Mouse (Mus musculus) adrenal gland, adult 18-20 months (tissue): ENCODE measurements around the gene Ruvbl2. TPM values are rescaled to one million over a fixed set of nuclear protein-coding genes. Genes with fewer than 3 reads are reported as not detected.
"Not testable (repeated sequence)": the region's sequence is repeated elsewhere in the genome, so short reads cannot be mapped to it uniquely, and the experiment has no call there.

Experiments
- DNase-seq, 2 experiments: peaks; one replicate each; pipeline ENCODE4 v3.0.0; 2021 to 2022; ENCODE audit warnings: low spot score in 2 of 2
- long read RNA-seq, 2 experiments: library from polyadenylated mRNA; stranded (forward); transcript quantifications; one replicate each; pipeline ENCODE4 v2.0.0; 2021
- total RNA-seq, 2 experiments: library from RNA; stranded (reverse); gene quantifications; 1 replicate in 1 of 2; 2 replicates in 1 of 2; pipeline ENCODE4 v1.2.3; 2021

The Ruvbl2 gene
- total RNA-seq: 10 to 100 TPM; 41.9 to 43.3 TPM
- long read RNA-seq, experiment 1, transcript Ruvbl2-201 (15 exons, 1,834 nt): major isoform, 26 of 39 reads
- long read RNA-seq, experiment 1, partial matches to known transcripts: 5 of 39 reads
- long read RNA-seq, experiment 1, other reads (novel, unspliced or antisense): 8 of 39 reads
- long read RNA-seq, experiment 2, transcript Ruvbl2-201 (15 exons, 1,834 nt): major isoform, 72 of 90 reads
- long read RNA-seq, experiment 2, partial matches to known transcripts: 4 of 90 reads
- long read RNA-seq, experiment 2, other reads (novel, unspliced or antisense): 14 of 90 reads

DNA sequence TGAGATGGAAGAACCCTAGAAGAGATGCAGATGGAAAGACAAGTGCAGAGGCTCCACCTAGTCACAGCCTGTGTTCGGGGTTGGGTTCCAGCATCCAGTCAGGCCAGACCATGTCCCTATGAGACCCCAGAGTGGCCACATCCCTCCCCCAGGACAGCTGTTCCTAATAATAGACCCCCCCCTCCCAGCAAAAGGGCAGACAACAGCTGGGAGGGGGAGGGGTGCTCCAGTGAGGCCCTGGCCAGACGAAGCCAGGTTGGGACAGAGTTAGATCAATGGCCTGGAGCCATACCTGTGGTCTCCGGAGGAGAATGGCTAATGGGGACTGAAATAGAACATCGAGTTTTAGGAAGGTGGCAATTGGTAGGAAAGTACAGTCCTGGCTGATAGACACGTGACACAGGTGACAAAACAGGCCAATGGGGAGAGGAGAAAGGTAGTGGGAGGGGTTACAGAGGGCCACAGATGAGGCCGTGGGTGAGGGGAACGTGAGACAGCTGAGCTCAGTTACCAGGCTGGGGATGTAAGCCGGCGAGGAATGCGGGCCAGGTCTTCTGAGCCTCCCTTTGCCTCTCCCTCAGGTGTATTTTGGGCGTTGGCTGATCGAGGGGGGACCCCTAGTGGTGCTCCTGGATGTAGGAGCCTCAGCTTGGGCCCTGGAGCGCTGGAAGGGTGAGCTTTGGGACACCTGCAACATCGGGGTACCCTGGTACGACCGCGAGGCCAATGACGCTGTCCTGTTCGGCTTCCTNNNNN is at the start of gene Ruvbl2:
Gene Ruvbl2, minus strand, starts transcription at position 576 of the 756 bp plus-strand sequence.
- DNase-seq: no peak

GRCm38 (mm10) chr7:45486761-45487415 is 49.0 kb upstream of the Ruvbl2 start, which contains the start of gene Gm45808:
Gene Gm45808, minus strand, starts transcription at chr7:45486811.
- DNase-seq: no peak

- DNase-seq: no peak
Measured at GRCm38 (mm10) chr7:45486158-45486557, 48.3 kb upstream of the Ruvbl2 start.

DNA sequence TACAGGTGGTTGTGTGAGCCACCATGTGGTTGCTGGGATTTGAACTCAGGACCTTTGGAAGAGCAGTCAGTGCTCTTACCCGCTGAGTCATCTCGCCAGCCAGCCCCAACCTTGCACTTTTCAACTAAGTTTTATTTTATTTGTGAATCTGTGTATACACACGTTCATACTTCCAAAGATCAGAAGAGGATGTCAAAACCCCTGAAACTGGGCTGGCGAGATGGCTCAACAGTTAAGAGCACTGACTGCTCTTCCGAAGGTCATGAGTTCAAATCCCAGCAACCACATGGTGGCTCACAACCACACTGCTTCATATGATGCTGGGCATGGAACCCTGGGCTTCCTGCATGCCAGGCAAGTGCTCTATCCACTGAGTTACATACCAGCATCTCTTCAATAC is 47.1 kb upstream of the Ruvbl2 start:
- not testable (repeated sequence) for DNase-seq

DNA sequence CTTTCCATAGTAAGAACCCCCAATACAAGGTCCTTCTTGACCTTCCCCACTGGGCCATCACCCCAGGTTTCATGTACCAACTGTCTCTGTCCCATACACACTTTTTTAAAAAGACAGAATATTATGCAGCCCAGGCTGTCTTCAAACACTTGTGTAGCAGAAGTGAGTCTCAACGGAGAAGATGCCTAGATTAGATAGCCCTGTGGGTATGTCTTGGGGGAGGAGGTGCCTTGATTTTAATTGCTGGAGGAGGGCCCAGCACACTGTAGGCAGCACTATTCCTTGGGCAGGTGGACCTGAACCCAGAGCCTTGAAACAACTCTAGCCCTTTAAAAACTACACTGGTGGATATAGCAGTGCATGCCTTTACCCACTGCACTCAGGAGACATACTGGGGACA is 44.3 kb upstream of the Ruvbl2 start:
- DNase-seq: no peak

DNA sequence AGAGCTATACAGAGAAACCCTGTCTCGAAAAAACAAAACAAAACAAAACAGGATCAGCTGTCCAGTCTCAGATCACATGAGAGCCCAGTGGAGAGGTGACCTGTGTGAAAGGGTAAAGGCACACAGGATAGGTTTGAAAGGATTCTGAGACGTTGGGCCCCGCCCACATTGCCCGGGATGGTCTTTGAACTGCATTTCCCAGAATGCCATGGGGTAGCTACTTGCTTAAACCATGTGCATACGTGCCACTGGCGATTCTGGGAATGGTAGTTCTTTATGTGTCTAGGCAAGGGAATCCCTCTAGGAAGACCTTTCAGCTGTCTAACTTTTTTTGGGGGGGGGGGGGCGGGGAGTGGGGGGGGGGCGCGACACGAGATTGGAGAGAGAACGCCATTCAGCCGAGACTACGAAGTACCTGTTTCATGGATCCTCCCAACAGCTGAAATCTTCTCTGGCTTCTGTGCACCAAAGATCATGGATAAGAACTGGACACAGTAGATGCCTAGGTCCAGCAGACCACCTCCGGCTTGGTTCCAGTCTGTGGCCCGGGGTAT is 43.6 kb upstream of the Ruvbl2 start, which contains the start of gene Tulp2:
Gene Tulp2, plus strand, starts transcription at position 504 of the 554 bp plus-strand sequence.
- no peak for DNase-seq

DNA sequence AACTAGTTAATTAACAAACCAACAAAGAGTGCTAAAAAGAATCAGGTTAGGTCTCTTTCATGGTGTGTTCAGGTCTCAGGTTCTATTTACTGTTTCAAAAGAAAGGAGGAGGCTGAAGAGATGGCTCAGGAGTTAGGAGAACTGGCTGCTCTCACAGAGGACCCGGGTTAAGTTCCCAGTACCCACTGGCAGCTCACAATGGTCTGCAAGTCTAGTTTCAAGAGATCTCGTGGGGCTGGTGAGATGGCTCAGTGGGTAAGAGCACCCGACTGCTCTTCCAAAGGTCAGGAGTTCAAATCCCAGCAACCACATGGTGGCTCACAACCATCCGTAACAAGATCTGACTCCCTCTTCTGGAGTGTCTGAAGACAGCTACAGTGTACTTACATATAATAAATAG is 42.4 kb upstream of the Ruvbl2 start:
- not testable (repeated sequence) for DNase-seq

DNA sequence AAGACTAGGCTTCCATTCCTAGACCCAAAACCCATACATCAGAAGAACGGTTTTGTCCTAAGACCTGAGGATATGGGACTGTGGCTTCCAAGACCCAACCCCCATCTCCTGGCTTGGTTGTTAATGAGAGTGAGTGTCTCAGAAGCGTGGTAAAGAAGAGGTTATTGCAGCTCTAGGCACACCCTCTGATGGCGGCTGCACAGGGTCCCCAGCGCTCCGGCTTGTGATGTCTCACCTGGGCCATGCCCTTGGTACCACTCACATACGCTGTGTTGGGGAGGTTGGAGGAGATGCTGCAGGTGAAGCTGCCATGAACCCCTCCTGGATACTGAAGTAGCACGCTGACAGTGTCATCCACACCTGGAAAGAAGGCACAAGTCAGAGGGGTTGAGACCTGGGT is 40.9 kb upstream of the Ruvbl2 start:
- DNase-seq: no peak

DNA sequence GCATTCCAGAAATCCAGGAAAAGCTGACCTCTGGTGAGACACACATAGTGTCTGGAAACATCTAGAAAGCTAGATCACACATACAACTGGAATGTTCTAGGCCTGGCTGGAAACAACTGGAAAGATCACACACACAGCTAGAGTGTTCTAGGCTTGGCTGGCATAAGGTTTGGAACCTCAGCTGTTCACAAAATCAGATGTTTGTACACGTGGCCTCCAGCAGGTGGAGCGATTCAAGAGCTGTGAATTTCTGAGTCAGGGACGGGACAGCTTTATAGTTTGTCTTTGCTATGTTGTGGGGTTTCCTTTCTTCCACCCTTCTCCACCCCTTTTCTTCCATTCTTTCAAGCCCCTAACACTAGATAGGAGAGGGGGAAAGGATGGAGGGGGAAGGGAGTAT is 39.1 kb upstream of the Ruvbl2 start:
- DNase-seq: peak in 1 of 2 experiments; percentile 51

DNA sequence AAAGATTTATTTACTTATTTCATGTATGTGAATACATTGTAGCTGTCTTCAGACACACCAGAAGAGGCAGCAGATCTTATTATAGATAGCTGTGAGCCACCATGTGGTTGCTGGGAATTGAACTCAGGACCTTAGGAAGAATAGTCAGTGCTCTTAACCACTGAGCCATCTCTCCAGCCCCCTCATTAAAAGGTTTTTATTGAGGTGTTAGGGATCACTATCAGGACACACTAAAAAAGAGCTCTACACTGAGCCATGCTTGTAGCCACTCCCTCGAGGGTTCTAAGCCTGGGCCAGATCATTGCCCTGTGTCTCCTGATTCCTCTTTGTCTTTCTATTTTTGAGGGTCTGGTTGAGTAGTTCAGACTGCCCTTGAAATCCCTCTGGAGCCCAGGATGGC is 38.6 kb upstream of the Ruvbl2 start:
- no peak for DNase-seq

GRCm38 (mm10) chr7:45475291-45475969 is 37.5 kb upstream of the Ruvbl2 start:
- DNase-seq: no peak

- DNase-seq: peak; percentile 49 to 74
Measured at GRCm38 (mm10) chr7:45470869-45471268, 33.0 kb upstream of the Ruvbl2 start.

DNA sequence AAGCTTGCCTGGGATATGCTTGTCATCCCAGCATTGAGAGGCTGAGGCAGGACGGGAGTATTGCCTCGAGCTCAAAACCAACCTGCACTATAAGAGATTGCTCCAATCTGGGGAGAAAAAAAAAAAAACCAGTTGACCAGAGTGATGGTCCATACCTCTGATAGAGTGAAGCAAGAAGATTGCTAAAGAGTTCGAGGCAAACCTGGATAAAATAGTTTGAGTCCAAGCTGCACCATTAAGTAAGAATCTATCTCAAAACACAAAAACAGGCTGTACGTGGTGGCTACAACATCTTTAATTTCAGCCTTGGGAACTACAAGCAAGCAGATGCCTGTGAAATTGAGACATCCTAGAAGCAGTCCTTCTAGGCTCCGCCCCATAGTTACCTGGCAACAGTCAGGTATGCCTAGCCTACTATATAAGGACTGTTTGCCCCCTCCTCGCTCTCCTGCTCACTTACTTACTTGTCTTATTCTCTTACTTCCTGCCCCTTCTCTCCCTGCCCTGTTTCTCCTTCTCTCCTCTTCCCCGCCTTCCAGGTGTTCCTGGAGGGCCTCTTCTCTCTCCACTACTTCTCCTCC is 29.3 kb upstream of the Ruvbl2 start:
- no peak for DNase-seq

- peak; percentile 88 to 91 for DNase-seq
Measured at GRCm38 (mm10) chr7:45466283-45467089, 28.6 kb upstream of the Ruvbl2 start, which contains the start of gene Bax. Gene Bax, minus strand, starts transcription at chr7:45466898.

GRCm38 (mm10) chr7:45465549-45465948 is 27.7 kb upstream of the Ruvbl2 start:
- DNase-seq: no peak

DNA sequence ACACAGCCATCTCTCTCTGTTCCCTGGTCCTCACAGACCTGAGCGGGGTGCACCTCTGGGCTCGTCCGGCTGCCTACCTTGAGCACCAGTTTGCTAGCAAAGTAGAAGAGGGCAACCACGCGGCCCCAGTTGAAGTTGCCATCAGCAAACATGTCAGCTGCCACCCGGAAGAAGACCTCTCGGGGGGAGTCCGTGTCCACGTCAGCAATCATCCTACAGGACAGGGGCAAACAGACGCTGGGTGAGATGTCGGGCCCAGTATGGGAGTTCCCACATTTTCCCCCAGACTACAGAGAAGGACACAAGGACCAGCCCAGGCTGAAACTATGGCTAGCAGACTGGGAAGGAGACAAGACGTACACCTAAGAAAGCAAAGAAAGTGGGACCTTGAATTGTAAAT is 27.2 kb upstream of the Ruvbl2 start:
- DNase-seq: no peak

DNA sequence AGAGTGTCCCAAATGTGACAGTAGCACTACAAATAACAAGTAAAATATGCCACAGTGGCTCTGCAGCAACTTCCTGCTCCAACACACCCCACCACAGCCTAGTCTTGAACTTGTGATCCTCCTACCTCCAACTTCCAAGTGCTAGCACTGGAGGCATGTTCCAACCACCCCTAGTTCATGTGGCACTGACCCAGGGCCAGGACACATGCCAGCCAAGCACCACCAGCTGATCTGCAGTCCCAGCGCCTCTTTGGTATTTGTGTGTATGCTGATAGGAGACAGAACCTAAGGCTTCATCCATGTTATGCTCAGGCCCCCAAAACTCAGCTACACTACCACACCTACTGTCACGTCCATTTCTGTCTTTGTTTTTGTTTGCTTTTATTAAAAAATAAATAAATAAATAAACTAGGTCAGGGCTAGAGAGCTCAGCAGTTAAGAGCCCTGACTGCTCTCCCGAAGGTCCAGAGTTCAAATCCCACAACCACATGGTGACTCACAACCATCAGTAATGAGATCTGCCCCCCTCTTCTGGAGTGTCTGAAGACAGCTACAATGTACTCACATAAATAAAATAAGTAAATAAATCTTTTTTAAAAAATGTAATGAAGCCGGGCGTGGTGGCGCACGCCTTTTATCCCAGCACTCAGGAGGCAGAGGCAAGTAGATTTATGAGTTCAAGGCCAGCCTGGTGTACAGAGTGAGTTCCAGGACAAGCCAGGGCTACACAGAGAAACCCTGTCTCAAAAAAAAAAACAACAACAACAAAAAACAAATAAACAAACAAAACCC is 26.3 kb upstream of the Ruvbl2 start:
- DNase-seq: no peak

DNA sequence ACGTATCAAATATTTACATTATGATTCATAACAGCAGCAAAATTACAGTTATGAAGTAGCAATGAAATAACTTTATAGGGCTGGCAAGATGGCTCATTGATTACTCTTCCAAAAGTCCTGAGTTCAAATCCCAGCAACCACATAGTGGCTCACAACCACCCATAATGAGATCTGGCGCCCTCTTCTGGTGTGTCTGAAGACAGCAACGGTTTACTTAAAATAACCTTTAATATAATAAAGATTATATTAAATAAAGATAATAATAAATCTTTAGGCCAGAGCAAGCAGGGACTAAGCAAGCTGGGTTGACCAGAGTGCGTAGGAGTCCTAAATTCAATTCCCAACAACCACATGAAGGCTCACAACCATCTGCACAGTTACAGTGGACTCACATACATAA is 25.0 kb upstream of the Ruvbl2 start:
- not testable (repeated sequence) for DNase-seq

DNA sequence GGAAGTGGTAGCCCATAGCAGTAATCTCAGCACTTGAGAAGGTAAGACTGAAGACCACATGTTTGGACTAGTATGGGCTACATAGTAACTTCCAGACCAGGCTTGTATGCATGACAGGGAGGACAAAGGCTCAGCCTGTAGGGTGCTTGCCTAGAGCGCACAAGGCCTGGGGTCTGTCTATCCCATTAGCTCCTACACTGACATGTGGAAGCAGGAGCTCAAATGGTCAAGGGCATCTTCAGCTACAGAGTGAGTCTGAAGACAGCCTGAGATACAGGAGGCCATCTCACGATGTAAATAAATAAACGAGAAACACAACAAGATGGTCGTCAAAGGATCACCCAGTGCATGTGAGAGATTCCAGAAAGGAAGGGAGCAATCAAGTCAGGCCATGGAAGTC is 24.4 kb upstream of the Ruvbl2 start:
- DNase-seq: no peak
